Mouse (Mus musculus) neural tube, embryonic 11.5 days (tissue): Measurements from ENCODE around the gene Atg16l1. TPM values are rescaled to one million over a fixed set of nuclear protein-coding genes. Genes with fewer than 3 reads are reported as not detected.

ENCODE experiments used
- ATAC-seq: fragments of 200-750 bp; cut with Nextera tagmentation; 2 replicates; pipeline ENCODE4 v1.8.0; 2017; ENCODE audit warnings: moderate number of reproducible peaks, mild to moderate bottlenecking, moderate TSS enrichment, moderate library complexity; ENCODE audit not compliant: insufficient read depth, low FRiP score, low TSS enrichment
- DNase-seq: peaks from one replicate; pipeline ENCODE4 v3.0.0-alpha.2; 2015; ENCODE audit warnings: low spot score
- H3K27ac ChIP-seq: fragments of 300-500 bp; sonication (generic); 2 replicates; pipeline ENCODE4 v1.5.1; 2014; ENCODE audit warnings: low read depth, mild to moderate bottlenecking, low read length
- H3K27me3 ChIP-seq: fragments of 300-500 bp; sonication (generic); 2 replicates; pipeline ENCODE4 v1.6.1; 2014; ENCODE audit warnings: mild to moderate bottlenecking, low read length, mixed read lengths; ENCODE audit not compliant: control insufficient read depth, insufficient read depth
- H3K36me3 ChIP-seq: fragments of 300-500 bp; sonication (generic); 2 replicates; pipeline ENCODE4 v1.6.1; 2014; ENCODE audit warnings: mild to moderate bottlenecking, low read length, moderate library complexity, mixed read lengths; ENCODE audit not compliant: control insufficient read depth, insufficient read depth
- H3K4me1 ChIP-seq: fragments of 300-500 bp; sonication (generic); 2 replicates; pipeline ENCODE4 v1.6.1; 2014; ENCODE audit warnings: low read length, mixed read lengths; ENCODE audit not compliant: control insufficient read depth, insufficient read depth
- H3K4me2 ChIP-seq: fragments of 300-500 bp; sonication (generic); 2 replicates; pipeline ENCODE4 v1.6.1; 2014; ENCODE audit warnings: low read depth, mild to moderate bottlenecking, moderate library complexity
- H3K4me3 ChIP-seq: fragments of 300-500 bp; sonication (generic); 2 replicates; pipeline ENCODE4 v1.5.1; 2014; ENCODE audit warnings: low read depth, low read length
- H3K9ac ChIP-seq: fragments of 300-500 bp; sonication (generic); 2 replicates; pipeline ENCODE4 v1.6.1; 2014; ENCODE audit warnings: mild to moderate bottlenecking, low read length
- H3K9me3 ChIP-seq: fragments of 300-500 bp; sonication (generic); 2 replicates; pipeline ENCODE4 v1.6.1; 2016; ENCODE audit warnings: low read length; ENCODE audit not compliant: control insufficient read depth
- WGBS: fragments of 180-500 bp; shearing (Covaris S2); extraction: QIAGEN DNeasy Blood & Tissue Kit; methylation state at CpG from one replicate; pipeline ENCODE4 v1.1.7; 2014; 5-methylcytosine and 5-hydroxymethylcytosine counted together
- polyA plus RNA-seq: library from polyadenylated mRNA; unstranded; fragments of >200 nt; fragmentation: Nextera tagmentation; extraction: Ambion mirVana; gene quantifications from 2 replicates; pipeline ENCODE4 v1.2.1, GENCODE M21; 2014

Gene Atg16l1
- polyA plus RNA-seq, 1 experiment from 2014 or later: 38.0 TPM

GRCm38 (mm10) chr1:87765741-87766140 lies 10.1 kb downstream of the Atg16l1 start:
- H3K4me3 ChIP-seq: no peak overlapping the region
- H3K9ac ChIP-seq: no peak overlapping the region
- peaks cover 26% of the 10 kb centered on the region for H3K36me3 ChIP-seq
- H3K4me1 ChIP-seq: no peaks in the 10 kb centered on the region
- H3K27me3 ChIP-seq: no peaks in the 10 kb centered on the region
- no peak overlapping the region for H3K27ac ChIP-seq
- H3K4me2 ChIP-seq: no peak overlapping the region
- ATAC-seq: no peak
- no peak for DNase-seq
- 85% methylated on average over 2 of the region's 2 CpGs for WGBS
- no peaks in the 10 kb centered on the region for H3K9me3 ChIP-seq

- H3K4me1 ChIP-seq: no peaks in the 10 kb centered on the region
- no peak overlapping the region for H3K4me3 ChIP-seq
- ATAC-seq: no peak
- 91% methylated on average over 3 of the region's 3 CpGs for WGBS
- H3K36me3 ChIP-seq: peaks cover 28% of the 10 kb centered on the region
- H3K4me2 ChIP-seq: no peak overlapping the region
- H3K27me3 ChIP-seq: no peaks in the 10 kb centered on the region
- no peak overlapping the region for H3K9ac ChIP-seq
- DNase-seq: no peak
- no peak overlapping the region for H3K27ac ChIP-seq
- no peaks in the 10 kb centered on the region for H3K9me3 ChIP-seq
These were observed 10.6 kb downstream of the Atg16l1 start for GRCm38 (mm10) chr1:87766233-87766632.

- DNase-seq: no peak
- no peak overlapping the region for H3K4me3 ChIP-seq
- 94% methylated on average over 2 of the region's 2 CpGs for WGBS
- no peak for ATAC-seq
- H3K27ac ChIP-seq: no peak overlapping the region
- no peak overlapping the region for H3K9ac ChIP-seq
- no peaks in the 10 kb centered on the region for H3K9me3 ChIP-seq
- H3K27me3 ChIP-seq: no peaks in the 10 kb centered on the region
- H3K4me1 ChIP-seq: no peaks in the 10 kb centered on the region
- no peak overlapping the region for H3K4me2 ChIP-seq
- H3K36me3 ChIP-seq: peaks cover 39% of the 10 kb centered on the region
These were observed 13.6 kb downstream of the Atg16l1 start for GRCm38 (mm10) chr1:87769263-87769662.

- H3K27me3 ChIP-seq: no peaks in the 10 kb centered on the region
- WGBS: 98% methylated on average over 3 of the region's 3 CpGs
- H3K4me1 ChIP-seq: no peaks in the 10 kb centered on the region
- H3K27ac ChIP-seq: no peak overlapping the region
- H3K9me3 ChIP-seq: no peaks in the 10 kb centered on the region
- peaks cover 40% of the 10 kb centered on the region for H3K36me3 ChIP-seq
- no peak overlapping the region for H3K4me2 ChIP-seq
- ATAC-seq (no peak), DNase-seq (no peak)
- H3K4me3 ChIP-seq: no peak overlapping the region
- H3K9ac ChIP-seq: no peak overlapping the region
These were observed 14.8 kb downstream of the Atg16l1 start for GRCm38 (mm10) chr1:87770486-87770885.

GRCm38 (mm10) chr1:87771724-87772123 lies 16.1 kb downstream of the Atg16l1 start:
- H3K27me3 ChIP-seq: no peaks in the 10 kb centered on the region
- 97% methylated on average over 3 of the region's 3 CpGs for WGBS
- H3K4me2 ChIP-seq: no peak overlapping the region
- no peak overlapping the region for H3K4me3 ChIP-seq
- no peak overlapping the region for H3K27ac ChIP-seq
- DNase-seq (no peak), ATAC-seq (no peak)
- H3K4me1 ChIP-seq: no peaks in the 10 kb centered on the region
- H3K9ac ChIP-seq: no peak overlapping the region
- H3K9me3 ChIP-seq: no peaks in the 10 kb centered on the region
- H3K36me3 ChIP-seq: peaks cover 33% of the 10 kb centered on the region

GRCm38 (mm10) chr1:87773336-87773735 lies 17.7 kb downstream of the Atg16l1 start:
- Histone ChIP-seq H3K9me3 (no peaks in the 10 kb centered on the region), H3K4me2 (no peak overlapping the region), H3K27ac (no peak overlapping the region), H3K9ac (no peak overlapping the region), H3K36me3 (peaks cover 28% of the 10 kb centered on the region), H3K4me1 (no peaks in the 10 kb centered on the region), H3K27me3 (no peaks in the 10 kb centered on the region), H3K4me3 (no peak overlapping the region)
- no peak for DNase-seq
- 91% methylated on average over 2 of the region's 2 CpGs for WGBS
- no peak for ATAC-seq

GRCm38 (mm10) chr1:87774845-87775244 lies 19.2 kb downstream of the Atg16l1 start:
- Histone ChIP-seq H3K4me3 (no peak overlapping the region), H3K27me3 (no peaks in the 10 kb centered on the region), H3K9me3 (no peaks in the 10 kb centered on the region), H3K4me2 (no peak overlapping the region), H3K9ac (no peak overlapping the region), H3K27ac (no peak overlapping the region), H3K36me3 (peaks cover 33% of the 10 kb centered on the region), H3K4me1 (no peaks in the 10 kb centered on the region)
- DNase-seq (no peak), ATAC-seq (no peak)
- 96% methylated on average over 7 of the region's 7 CpGs for WGBS

- Histone ChIP-seq H3K9ac (no peak overlapping the region), H3K27ac (no peak overlapping the region), H3K4me2 (no peak overlapping the region), H3K4me1 (no peaks in the 10 kb centered on the region), H3K9me3 (no peaks in the 10 kb centered on the region), H3K27me3 (no peaks in the 10 kb centered on the region), H3K4me3 (no peak overlapping the region), H3K36me3 (peaks cover 24% of the 10 kb centered on the region)
- 89% methylated on average over 5 of the region's 5 CpGs for WGBS
- ATAC-seq (no peak), DNase-seq (no peak)
These were observed 23.6 kb downstream of the Atg16l1 start for GRCm38 (mm10) chr1:87779204-87779785.

- peaks cover 13% of the 10 kb centered on the region for H3K36me3 ChIP-seq
- DNase-seq (no peak), ATAC-seq (no peak)
- 93% methylated on average over 8 of the region's 8 CpGs for WGBS
- H3K4me2 ChIP-seq: no peak overlapping the region
- H3K9me3 ChIP-seq: no peaks in the 10 kb centered on the region
- H3K27ac ChIP-seq: no peak overlapping the region
- no peaks in the 10 kb centered on the region for H3K27me3 ChIP-seq
- no peak overlapping the region for H3K4me3 ChIP-seq
- no peaks in the 10 kb centered on the region for H3K4me1 ChIP-seq
- no peak overlapping the region for H3K9ac ChIP-seq
These were observed 30.0 kb downstream of the Atg16l1 start for GRCm38 (mm10) chr1:87785703-87786102.
